Mouse (Mus musculus) small intestine, adult 2 months (tissue): Measurements from ENCODE around the gene Zeb2. TPM values are rescaled to one million over a fixed set of nuclear protein-coding genes. Genes with fewer than 3 reads are reported as not detected.

Experiments used
- H3K27ac ChIP-seq: fragments of 200-500 bp; 2 replicates; pipeline ENCODE4 v1.5.1; 2012; ENCODE audit warnings: low read depth, low read length, control low read depth, inconsistent platforms; ENCODE audit not compliant: insufficient read depth
- H3K27me3 ChIP-seq: fragments of 200-500 bp; 2 replicates; pipeline ENCODE4 v1.6.1; 2012; ENCODE audit warnings: mild to moderate bottlenecking, moderate library complexity, low read length, inconsistent platforms; ENCODE audit not compliant: control insufficient read depth, insufficient read depth
- H3K36me3 ChIP-seq: fragments of 200-500 bp; 2 replicates; pipeline ENCODE4 v1.6.1; 2012; ENCODE audit warnings: mild to moderate bottlenecking, low read length, control low read depth, inconsistent platforms; ENCODE audit not compliant: control insufficient read depth, insufficient read depth
- H3K4me1 ChIP-seq: fragments of 200-500 bp; 2 replicates; pipeline ENCODE4 v1.6.1; 2012; ENCODE audit warnings: low read length, inconsistent platforms, mixed read lengths; ENCODE audit not compliant: control insufficient read depth, insufficient read depth, insufficient read length
- H3K4me3 ChIP-seq: fragments of 200-500 bp; 2 replicates; pipeline ENCODE4 v1.5.1; 2012; ENCODE audit warnings: low read depth, mild to moderate bottlenecking, control low read depth, inconsistent platforms, low read length, moderate library complexity
- CTCF ChIP-seq: fragments of 200-500 bp; IDR thresholded peaks from 2 replicates; pipeline ENCODE4 v1.5.1; 2012; ENCODE audit warnings: low read depth, mild to moderate bottlenecking, control low read depth, inconsistent platforms, low read length, moderate library complexity, mixed read lengths; ENCODE audit not compliant: insufficient replicate concordance, insufficient read length; ENCODE audit errors: extremely low read depth
- POLR2A ChIP-seq: fragments of 200-500 bp; IDR thresholded peaks from 2 replicates; pipeline ENCODE4 v1.6.1; 2012; ENCODE audit warnings: low read depth, mild to moderate bottlenecking, control low read depth, inconsistent platforms, low read length, moderate library complexity
- WGBS: fragments of 180-500 bp; shearing (Covaris S2); methylation state at CpG from one replicate; pipeline ENCODE4 v1.1.7; 2018; 5-methylcytosine and 5-hydroxymethylcytosine counted together
- polyA plus RNA-seq: library from polyadenylated mRNA; depleted of rRNA; stranded (reverse); fragments of >200 nt; gene quantifications from 2 replicates; pipeline ENCODE4 v1.2.3, GENCODE M21; 2012

Zeb2 gene
- polyA plus RNA-seq, 1 experiment: 3.1 TPM

- Histone ChIP-seq H3K27me3 (no peaks in the 10 kb centered on the region), H3K36me3 (no peaks in the 10 kb centered on the region), H3K4me1 (no peaks in the 10 kb centered on the region), H3K27ac (no peak overlapping the region), H3K4me3 (no peak overlapping the region)
- TF ChIP-seq CTCF (no peak), POLR2A (no peak)
- WGBS: 59% methylated on average over 6 of the region's 6 CpGs
Observed at GRCm38 (mm10) chr2:45070612-45071276, 46.5 kb downstream of the Zeb2 start.

DNA sequence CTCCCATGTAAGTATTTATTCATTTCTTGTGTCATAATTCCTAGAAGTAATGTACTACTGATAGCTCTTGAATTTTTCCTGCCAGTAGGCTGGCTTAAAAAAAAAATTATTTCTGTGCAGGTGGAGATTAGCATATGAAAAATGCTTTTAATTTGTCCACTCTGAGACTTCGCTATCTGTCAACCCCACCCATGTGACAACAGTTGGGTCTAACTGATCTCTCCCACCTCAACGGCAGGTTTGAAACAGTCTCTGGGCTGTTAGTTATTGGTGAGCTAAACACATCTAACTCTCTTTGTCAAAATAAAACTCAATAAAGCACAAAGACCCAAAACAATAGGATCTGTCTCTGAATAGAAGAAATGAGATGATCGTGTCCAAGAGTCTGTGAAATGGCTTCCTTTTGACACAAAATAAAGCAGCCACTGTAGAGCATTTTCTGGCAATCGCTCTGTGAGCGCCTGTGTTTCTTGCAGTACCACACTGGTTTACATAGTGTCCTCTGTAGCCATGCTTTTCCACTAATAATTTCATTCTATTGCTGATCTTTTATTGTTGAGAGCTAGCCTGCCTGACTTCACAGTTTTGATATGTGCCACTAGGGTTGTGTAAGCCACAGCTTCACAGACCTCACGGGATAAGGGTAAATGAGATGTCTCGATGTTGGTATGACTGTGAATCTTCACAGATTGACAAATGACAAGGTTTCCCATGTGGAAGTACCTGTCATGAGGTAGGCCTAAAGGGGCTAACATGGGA lies 48.2 kb downstream of the Zeb2 start:
- H3K27ac ChIP-seq: no peak overlapping the region
- H3K36me3 ChIP-seq: no peaks in the 10 kb centered on the region
- no peaks in the 10 kb centered on the region for H3K4me1 ChIP-seq
- no peak overlapping the region for H3K4me3 ChIP-seq
- 88% methylated on average over 7 of the region's 7 CpGs for WGBS
- no peak for TF ChIP-seq CTCF
- TF ChIP-seq POLR2A: no peak
- H3K27me3 ChIP-seq: no peaks in the 10 kb centered on the region

GRCm38 (mm10) chr2:45067116-45067515 lies 50.1 kb downstream of the Zeb2 start:
- Histone ChIP-seq H3K36me3 (no peaks in the 10 kb centered on the region), H3K27me3 (no peaks in the 10 kb centered on the region), H3K27ac (no peak overlapping the region), H3K4me1 (no peaks in the 10 kb centered on the region), H3K4me3 (no peak overlapping the region)
- TF ChIP-seq POLR2A (no peak), CTCF (no peak)
- 62% methylated on average over 5 of the region's 5 CpGs for WGBS

DNA sequence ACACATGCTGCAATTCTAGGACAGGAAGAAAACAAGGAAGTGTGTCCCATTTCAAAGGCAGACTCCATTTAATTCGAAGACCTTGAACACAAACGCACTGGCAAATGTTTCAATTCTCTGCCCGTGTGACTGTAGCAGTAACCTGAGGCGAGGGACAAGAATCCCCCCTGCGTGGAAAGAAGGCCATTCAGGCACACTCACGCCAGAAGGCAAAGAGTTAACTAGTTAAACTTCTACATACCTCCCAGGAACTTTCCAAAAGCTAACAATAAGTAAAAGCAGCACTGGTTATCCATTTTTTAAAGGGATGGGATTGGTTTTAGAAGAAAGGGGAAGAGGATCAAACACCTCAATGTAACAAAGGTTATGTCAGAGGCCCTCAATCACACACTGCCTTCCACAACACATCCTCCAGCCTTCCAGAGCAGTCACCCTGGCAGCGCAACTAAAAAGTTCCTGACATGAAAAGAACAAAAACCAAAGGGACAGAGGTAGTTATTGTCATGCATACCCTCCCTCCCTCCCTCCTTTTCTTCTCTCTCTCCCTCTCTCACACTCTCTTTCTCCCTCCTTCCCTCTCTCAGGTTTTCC lies 53.8 kb downstream of the Zeb2 start:
- Histone ChIP-seq H3K4me3 (no peak overlapping the region), H3K27me3 (no peaks in the 10 kb centered on the region), H3K27ac (no peak overlapping the region), H3K36me3 (no peaks in the 10 kb centered on the region), H3K4me1 (no peaks in the 10 kb centered on the region)
- 49% methylated on average over 7 of the region's 7 CpGs for WGBS
- TF ChIP-seq POLR2A (no peak), CTCF (no peak)

GRCm38 (mm10) chr2:45062136-45062535 lies 55.1 kb downstream of the Zeb2 start:
- Histone ChIP-seq H3K27me3 (no peaks in the 10 kb centered on the region), H3K27ac (no peak overlapping the region), H3K4me1 (no peaks in the 10 kb centered on the region), H3K36me3 (no peaks in the 10 kb centered on the region), H3K4me3 (no peak overlapping the region)
- no peak for TF ChIP-seq POLR2A
- WGBS: 67% methylated on average over 6 of the region's 6 CpGs

- whole genome bisulfite sequencing: 25% methylated on average over 4 of the region's 4 CpGs
- no peak overlapping the region for H3K27ac ChIP-seq
- TF ChIP-seq CTCF: no peak
- no peak for TF ChIP-seq POLR2A
- no peaks in the 10 kb centered on the region for H3K4me1 ChIP-seq
- no peaks in the 10 kb centered on the region for H3K27me3 ChIP-seq
- no peak overlapping the region for H3K4me3 ChIP-seq
- no peaks in the 10 kb centered on the region for H3K36me3 ChIP-seq
Observed at GRCm38 (mm10) chr2:45060768-45061167, 56.4 kb downstream of the Zeb2 start.

- Histone ChIP-seq H3K36me3 (no peaks in the 10 kb centered on the region), H3K27me3 (no peaks in the 10 kb centered on the region), H3K4me1 (no peaks in the 10 kb centered on the region), H3K4me3 (no peak overlapping the region), H3K27ac (no peak overlapping the region)
- 76% methylated on average over 9 of the region's 9 CpGs for WGBS
- TF ChIP-seq POLR2A: no peak
Observed at GRCm38 (mm10) chr2:45060202-45060601, 57.0 kb downstream of the Zeb2 start.
